In genomic region chr8:71981032-71981431, GRCm38 (mm10) we compare ENCODE assay signal across 24 mouse cellular contexts. TPM values are rescaled to one million over a fixed set of nuclear protein-coding genes. Genes with fewer than 3 reads are reported as not detected.
DNase-seq lines count a peak whose midpoint lies in the region; ATAC-seq lines count a peak whose summit lies in the region.
"Had no signal": no experiment of that assay in that cellular context is flagged by ENCODE, and none has a peak within 500 bp of the region (broad histone marks: within the 10 kb centered on the region; RNA-seq: fewer than 3 reads in every experiment).

No protein-coding gene starts in this region.

- no peak overlapping the region for H3K4me3 ChIP-seq in kidney, embryonic 15.5 days (replicated peaks)
- H3K4me3 ChIP-seq: forebrain, embryonic 12.5 days; intestine, embryonic 15.5 days; liver, embryonic 13.5 days; neural tube, embryonic 13.5 days had no signal

- DNase-seq in kidney, adult 9 months: peak; percentile 13
- DNase-seq in lung, postnatal 36 days: peak; percentile 22
- DNase-seq in lung, postnatal 25 days (ENCODE audit: low spot score): no peak
- peak; percentile 46 for DNase-seq in splenic B cell, adult 2 months (ENCODE audit: low read depth, low spot score)
- no peak for DNase-seq in cerebellum, adult 11 months
- DNase-seq: adrenal gland, postnatal 10 days; cerebellum, adult 8-10 months; embryo, embryonic 11 days; gastrocnemius, postnatal 36 days; layer of hippocampus, postnatal 36 days; left cerebral cortex, postnatal 4 days; liver, embryonic 13.5 days; right cerebral cortex, postnatal 4 days; thymus, postnatal 25 days had no signal

- no peak for ATAC-seq in kidney, embryonic 15.5 days (replicated peaks; ENCODE audit: low FRiP score)
- ATAC-seq in granulocyte monocyte progenitor cell, adult 5-6 weeks (replicated peaks; ENCODE audit: poor library complexity, severe bottlenecking): peak; percentile 71
- ATAC-seq: intestine, embryonic 15.5 days had no signal

- no peaks in the 10 kb centered on the region for H3K36me3 ChIP-seq in kidney, embryonic 15.5 days
- no peaks in the 10 kb centered on the region for H3K36me3 ChIP-seq in splenic B cell, adult 2 months (ENCODE audit: control insufficient read depth, insufficient read depth, low read length, poor library complexity, severe bottlenecking)
- H3K36me3 ChIP-seq: forebrain, embryonic 12.5 days; intestine, embryonic 15.5 days; liver, embryonic 13.5 days; neural tube, embryonic 13.5 days had no signal

- H3K4me1 ChIP-seq in kidney, embryonic 15.5 days: peaks cover 5% of the 10 kb centered on the region; the same call in 1 of the 2 replicates
- H3K4me1 ChIP-seq: forebrain, embryonic 12.5 days; intestine, embryonic 15.5 days; liver, embryonic 13.5 days; neural tube, embryonic 13.5 days had no signal

- H3K4me2 ChIP-seq in kidney, embryonic 15.5 days: no peak overlapping the region
- H3K4me2 ChIP-seq: forebrain, embryonic 12.5 days; intestine, embryonic 15.5 days; liver, embryonic 13.5 days; neural tube, embryonic 13.5 days had no signal

- H3K27me3 ChIP-seq in kidney, embryonic 15.5 days: no peaks in the 10 kb centered on the region
- H3K27me3 ChIP-seq in splenic B cell, adult 2 months (ENCODE audit: control insufficient read depth, insufficient read depth, low read length, poor library complexity, severe bottlenecking): no peaks in the 10 kb centered on the region
- H3K27me3 ChIP-seq: forebrain, embryonic 12.5 days; intestine, embryonic 15.5 days; liver, embryonic 13.5 days; neural tube, embryonic 13.5 days had no signal

- no peak overlapping the region for H3K9ac ChIP-seq in kidney, embryonic 15.5 days
- H3K9ac ChIP-seq: forebrain, embryonic 12.5 days; intestine, embryonic 15.5 days; liver, embryonic 13.5 days; neural tube, embryonic 13.5 days had no signal

- WGBS in kidney, embryonic 15.5 days: 32% methylated on average over 2 of the region's 2 CpGs

- no peaks in the 10 kb centered on the region for H3K9me3 ChIP-seq in kidney, embryonic 15.5 days (replicated peaks)
- H3K9me3 ChIP-seq: forebrain, embryonic 12.5 days; intestine, embryonic 15.5 days; liver, embryonic 13.5 days; neural tube, embryonic 13.5 days had no signal

- H3K27ac ChIP-seq in kidney, embryonic 15.5 days: no peak overlapping the region
- H3K27ac ChIP-seq: forebrain, embryonic 12.5 days; intestine, embryonic 15.5 days; liver, embryonic 13.5 days; neural tube, embryonic 13.5 days had no signal

RNA-seq across cellular contexts. Expression of gene Cyp4f18, which starts 28.4 kb away (rescaled TPM):
- 0.82 and 1.3 TPM in 2 replicates for polyA plus RNA-seq in kidney, embryonic 15.5 days (2015; fragmentation: Nextera tagmentation; extraction: Ambion mirVana)
- total RNA-seq in granulocyte monocyte progenitor cell, adult 5-6 weeks (2014; fragmentation: Nextera tagmentation): 11.7 and 15.8 TPM in 2 replicates
- 6.5 and 7.1 TPM in 2 replicates for total RNA-seq in granulocyte monocyte progenitor cell, adult 5-6 weeks (2017)
- total RNA-seq: layer of hippocampus, postnatal 36 days had no signal
- polyA plus RNA-seq: C2C12 had no signal

RNA-seq across cellular contexts. Expression of gene Zfp961, which starts 30.2 kb away (rescaled TPM):
- polyA plus RNA-seq in kidney, embryonic 15.5 days (2015; fragmentation: Nextera tagmentation; extraction: Ambion mirVana): 26.4 and 26.5 TPM in 2 replicates
- total RNA-seq in granulocyte monocyte progenitor cell, adult 5-6 weeks (2014; fragmentation: Nextera tagmentation): 34.4 and 35.7 TPM in 2 replicates
- total RNA-seq in granulocyte monocyte progenitor cell, adult 5-6 weeks (2017): 23.0 and 31.3 TPM in 2 replicates

RNA-seq across cellular contexts. Expression of gene Olfr372, which starts 60.0 kb away (rescaled TPM):
- polyA plus RNA-seq in kidney, embryonic 15.5 days (2015; fragmentation: Nextera tagmentation; extraction: Ambion mirVana): not detected in 2 replicates
- not detected in 2 replicates for total RNA-seq in granulocyte monocyte progenitor cell, adult 5-6 weeks (2014; fragmentation: Nextera tagmentation)
- total RNA-seq in granulocyte monocyte progenitor cell, adult 5-6 weeks (2017): not detected in 2 replicates
- total RNA-seq: adrenal gland, postnatal 10 days; ES-E14; gastrocnemius, postnatal 36 days; layer of hippocampus, postnatal 36 days; left cerebral cortex, postnatal 4 days had no signal
- polyA plus RNA-seq: C2C12; forebrain, embryonic 12.5 days; heart, embryonic 14.5 days; hindbrain, embryonic 11.5 days; intestine, embryonic 15.5 days; liver, embryonic 13.5 days; neural tube, embryonic 13.5 days; stomach, embryonic 16.5 days had no signal

Comparison
In these comparisons a context has a peak if more than half of its experiments do, and no peak if none do; other contexts are left out.
1. DNase-seq: peak in kidney, adult 9 months (single experiment), lung, postnatal 36 days (single experiment) and splenic B cell, adult 2 months (single experiment); none in lung, postnatal 25 days (single experiment) and cerebellum, adult 11 months (single experiment).